Mouse (Mus musculus): Measurements from ENCODE around the gene Krtap28-10.

Gene Krtap28-10

GRCm38 (mm10) chr1:83042380-83042779 is at the start of gene Krtap28-10:
Gene Krtap28-10 (minus strand): TSS chr1:83042480.
- no peak for DNase-seq

GRCm38 (mm10) chr1:83091268-83091667 is 49.0 kb upstream of the Krtap28-10 start:
- no peak for DNase-seq

- no peak for DNase-seq
Measured at GRCm38 (mm10) chr1:83084790-83085189, 42.5 kb upstream of the Krtap28-10 start.

GRCm38 (mm10) chr1:83077016-83077415 is 34.7 kb upstream of the Krtap28-10 start:
- no peak for DNase-seq

GRCm38 (mm10) chr1:83076190-83076917 is 34.1 kb upstream of the Krtap28-10 start:
- peak; percentile 59 to 60 for DNase-seq

- DNase-seq, result no peak
Measured at GRCm38 (mm10) chr1:83075526-83076189, 33.4 kb upstream of the Krtap28-10 start.

- peak; percentile 10 to 13 for DNase-seq
Measured at GRCm38 (mm10) chr1:83067205-83067604, 24.9 kb upstream of the Krtap28-10 start.

- DNase-seq, result no peak
Measured at GRCm38 (mm10) chr1:83066577-83066976, 24.3 kb upstream of the Krtap28-10 start.

- DNase-seq, result peak; percentile 21 to 24
Measured at GRCm38 (mm10) chr1:83064851-83065250, 22.6 kb upstream of the Krtap28-10 start.

GRCm38 (mm10) chr1:83060643-83061042 is 18.4 kb upstream of the Krtap28-10 start, which contains the start of gene Krtap28-13:
Gene Krtap28-13 (plus strand): TSS chr1:83060930.
- no peak for DNase-seq

GRCm38 (mm10) chr1:83059278-83059677 is 17.0 kb upstream of the Krtap28-10 start, which contains the start of gene A030005K14Rik:
Gene A030005K14Rik (minus strand): TSS chr1:83059378.
- no peak for DNase-seq

- no peak for DNase-seq
Measured at GRCm38 (mm10) chr1:83058481-83058880, 16.2 kb upstream of the Krtap28-10 start.

- no peak for DNase-seq
Measured at GRCm38 (mm10) chr1:83044882-83045427, 2.7 kb upstream of the Krtap28-10 start, which contains the start of gene Gm47969. Gene Gm47969 (plus strand): TSS chr1:83044932.

GRCm38 (mm10) chr1:83039080-83039479 is 3.2 kb downstream of the Krtap28-10 start:
- no peak for DNase-seq

GRCm38 (mm10) chr1:83038109-83038672 is 4.1 kb downstream of the Krtap28-10 start, which contains the start of gene Slc19a3:
Gene Slc19a3 (minus strand): TSS chr1:83038448.
- peak; percentile 31 to 50 for DNase-seq

- DNase-seq, result no peak
Measured at GRCm38 (mm10) chr1:83036892-83037667, 5.2 kb downstream of the Krtap28-10 start.

- DNase-seq, result no peak
Measured at GRCm38 (mm10) chr1:83034509-83034908, 7.8 kb downstream of the Krtap28-10 start.

GRCm38 (mm10) chr1:83032508-83032907 is 9.8 kb downstream of the Krtap28-10 start:
- DNase-seq, result no peak

- DNase-seq, result no peak
Measured at GRCm38 (mm10) chr1:83031950-83032349, 10.3 kb downstream of the Krtap28-10 start.

GRCm38 (mm10) chr1:83016556-83016955 is 25.7 kb downstream of the Krtap28-10 start:
- no peak for DNase-seq

- no peak for DNase-seq
Measured at GRCm38 (mm10) chr1:83015329-83015879, 26.9 kb downstream of the Krtap28-10 start.

GRCm38 (mm10) chr1:83014477-83014876 is 27.8 kb downstream of the Krtap28-10 start:
- no peak for DNase-seq
